Mouse (Mus musculus) olfactory bulb, adult 2 months (tissue): ENCODE data around the gene Megf11.

Experiments used
- CTCF ChIP-seq: fragments of 200-500 bp; IDR thresholded peaks from 2 replicates; pipeline ENCODE4 v1.5.1; 2012; ENCODE audit warnings: low read depth, mild to moderate bottlenecking, low read length, moderate library complexity; ENCODE audit not compliant: insufficient read depth
- POLR2A ChIP-seq: fragments of 200-500 bp; IDR thresholded peaks from 2 replicates; pipeline ENCODE4 v1.6.1; 2012; ENCODE audit warnings: mild to moderate bottlenecking, low read depth, low read length, moderate library complexity; ENCODE audit not compliant: insufficient read depth

GRCm38 (mm10) chr9:64552046-64552445 is 166.6 kb downstream of the Megf11 start:
- TF ChIP-seq CTCF = no peak
- no peak for TF ChIP-seq POLR2A
